Mouse (Mus musculus): ENCODE data around the gene Phlpp2.

The Phlpp2 gene

GRCm38 (mm10) chr8:109961693-109962367 lies 93.5 kb downstream of the Phlpp2 start, which contains the start of gene Marveld3:
Gene Marveld3, minus strand, starts transcription at chr8:109962203.
- in situ Hi-C loops (cut with MboI; ENCODE audit: low sequenced_read_pairs) = no loop called here

- in situ Hi-C loops (cut with MboI; ENCODE audit: low sequenced_read_pairs) = no loop called here
These were observed 94.6 kb downstream of the Phlpp2 start for GRCm38 (mm10) chr8:109962896-109963295.

DNA sequence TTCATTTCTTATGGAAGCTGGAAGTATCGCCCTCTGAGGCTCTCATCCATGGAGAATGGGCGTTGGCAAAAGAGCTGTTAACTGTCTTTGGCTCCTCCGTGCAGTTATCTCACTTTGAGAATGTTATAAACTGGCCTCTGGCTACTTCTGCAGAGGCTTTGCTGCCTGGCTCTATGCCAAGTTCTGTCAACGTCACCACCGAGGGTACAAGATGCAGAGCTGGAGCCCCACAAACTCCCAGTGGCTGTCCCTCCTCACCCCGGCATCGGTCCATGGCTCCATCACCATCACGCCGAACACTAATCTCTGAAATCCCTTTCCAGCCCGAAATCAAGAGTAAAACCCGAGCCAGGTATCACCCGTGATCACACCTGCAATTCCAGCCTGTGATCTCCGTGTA lies 95.1 kb downstream of the Phlpp2 start:
- in situ Hi-C loops (cut with MboI; ENCODE audit: low sequenced_read_pairs) = no loop called here

DNA sequence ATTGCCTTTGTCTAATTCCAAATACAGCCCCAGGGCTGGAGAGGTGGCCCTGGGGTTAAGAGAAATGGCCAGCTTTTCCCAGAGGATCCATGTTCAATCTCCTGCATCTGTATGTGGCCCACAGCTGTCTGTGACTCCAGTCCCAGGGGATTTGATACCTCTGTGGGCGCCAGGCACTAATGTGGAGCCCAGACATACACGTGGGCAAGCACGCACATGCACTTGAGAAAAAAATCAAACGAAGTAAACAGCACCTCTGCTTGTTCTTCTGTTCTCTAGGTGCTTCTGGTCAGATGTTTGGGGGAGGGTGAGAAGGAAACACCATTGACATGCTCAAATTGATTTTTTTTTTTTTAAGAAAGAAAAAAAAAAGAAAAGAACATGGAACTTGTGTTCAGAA lies 95.8 kb downstream of the Phlpp2 start:
- in situ Hi-C loops (cut with MboI; ENCODE audit: low sequenced_read_pairs) = no loop called here

- in situ Hi-C loops (cut with MboI; ENCODE audit: low sequenced_read_pairs) = no loop called here
These were observed 100.5 kb downstream of the Phlpp2 start for GRCm38 (mm10) chr8:109968837-109969236.

- in situ Hi-C loops (cut with MboI; ENCODE audit: low sequenced_read_pairs) = no loop called here
These were observed 102.0 kb downstream of the Phlpp2 start for GRCm38 (mm10) chr8:109970323-109970722.

GRCm38 (mm10) chr8:109972901-109973300 lies 104.6 kb downstream of the Phlpp2 start:
- in situ Hi-C loops (cut with MboI; ENCODE audit: low sequenced_read_pairs) = no loop called here

DNA sequence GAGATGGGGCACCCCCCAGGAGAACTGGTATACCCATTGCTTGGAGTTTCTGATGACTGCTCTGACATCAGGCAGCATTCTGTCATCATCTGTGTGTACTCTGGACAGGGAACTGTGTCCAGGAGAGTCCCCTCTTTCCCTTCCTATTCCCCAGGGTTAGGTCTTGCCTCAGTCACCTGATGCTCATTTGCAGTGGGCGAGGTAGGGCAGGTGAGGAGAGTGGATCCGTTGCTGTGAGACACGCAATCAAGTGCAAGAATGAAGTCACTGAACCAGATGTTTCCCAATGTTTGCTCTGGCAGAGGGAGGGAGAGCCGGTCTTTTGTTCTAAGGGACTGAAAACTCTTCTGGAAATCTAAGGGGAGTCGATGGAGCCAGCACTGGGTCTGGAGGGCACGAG lies 111.0 kb downstream of the Phlpp2 start:
- in situ Hi-C loops (cut with MboI; ENCODE audit: low sequenced_read_pairs) = no loop called here

DNA sequence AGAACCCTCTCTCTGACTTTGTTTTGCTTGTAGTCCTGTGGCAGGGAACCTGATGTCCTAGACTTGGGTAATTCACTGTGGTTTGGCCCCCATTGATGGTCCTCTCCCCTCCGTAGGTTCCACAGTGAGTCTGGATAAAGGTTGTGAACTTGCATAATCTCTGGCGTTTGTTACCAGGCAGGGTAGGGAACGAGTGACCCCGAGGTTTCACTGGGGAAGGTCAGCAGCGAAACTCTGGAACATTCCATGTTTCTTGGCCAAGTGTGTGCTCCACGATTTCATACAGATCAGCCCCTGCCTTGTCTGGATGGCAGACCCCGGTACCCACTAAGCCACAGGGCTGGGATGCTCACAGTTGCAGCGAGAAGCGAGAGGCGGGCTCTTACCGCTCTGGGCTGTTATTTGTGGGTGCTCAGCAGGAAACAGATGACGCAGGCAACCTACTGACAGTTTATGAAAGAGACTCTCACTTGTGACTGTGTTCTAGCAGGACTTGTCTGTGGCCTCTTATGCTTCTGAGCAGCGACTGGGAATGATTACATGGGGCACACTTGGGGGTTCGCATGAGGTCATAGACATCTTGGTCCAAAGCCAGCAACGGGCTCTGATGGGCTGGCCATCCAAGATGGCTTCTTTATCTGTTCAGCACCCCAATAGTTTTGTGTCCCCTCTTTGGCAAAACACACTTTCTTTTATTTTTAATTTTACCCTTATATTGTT lies 114.2 kb downstream of the Phlpp2 start:
- in situ Hi-C loops (cut with MboI; ENCODE audit: low sequenced_read_pairs) = no loop called here

- in situ Hi-C loops (cut with MboI; ENCODE audit: low sequenced_read_pairs) = no loop called here
These were observed 115.6 kb downstream of the Phlpp2 start for GRCm38 (mm10) chr8:109983944-109984343.

DNA sequence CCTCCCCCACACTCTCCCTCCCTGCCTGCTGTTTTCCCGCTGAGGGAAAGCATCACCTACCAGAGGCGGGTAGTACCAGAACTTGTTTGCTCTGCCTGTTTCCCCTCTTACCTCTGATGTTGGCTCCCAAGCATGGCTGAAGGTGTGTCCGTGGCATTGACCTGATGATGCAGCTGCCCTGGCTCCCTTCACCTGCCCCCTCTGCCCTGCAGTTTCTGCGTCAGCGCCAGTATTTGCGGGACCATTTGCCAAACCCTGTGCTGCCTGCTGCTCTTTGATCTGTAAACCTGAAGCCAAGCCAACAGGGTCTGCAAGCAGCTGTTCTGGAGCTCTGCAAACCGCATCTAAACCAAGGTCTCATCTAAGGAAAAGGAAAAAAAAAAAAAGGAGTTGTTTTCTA lies 118.0 kb downstream of the Phlpp2 start:
- in situ Hi-C loops (cut with MboI; ENCODE audit: low sequenced_read_pairs) = no loop called here

GRCm38 (mm10) chr8:109987776-109988175 lies 119.4 kb downstream of the Phlpp2 start:
- in situ Hi-C loops (cut with MboI; ENCODE audit: low sequenced_read_pairs) = no loop called here

GRCm38 (mm10) chr8:109989151-109989550 lies 120.8 kb downstream of the Phlpp2 start:
- in situ Hi-C loops (cut with MboI; ENCODE audit: low sequenced_read_pairs) = no loop called here

DNA sequence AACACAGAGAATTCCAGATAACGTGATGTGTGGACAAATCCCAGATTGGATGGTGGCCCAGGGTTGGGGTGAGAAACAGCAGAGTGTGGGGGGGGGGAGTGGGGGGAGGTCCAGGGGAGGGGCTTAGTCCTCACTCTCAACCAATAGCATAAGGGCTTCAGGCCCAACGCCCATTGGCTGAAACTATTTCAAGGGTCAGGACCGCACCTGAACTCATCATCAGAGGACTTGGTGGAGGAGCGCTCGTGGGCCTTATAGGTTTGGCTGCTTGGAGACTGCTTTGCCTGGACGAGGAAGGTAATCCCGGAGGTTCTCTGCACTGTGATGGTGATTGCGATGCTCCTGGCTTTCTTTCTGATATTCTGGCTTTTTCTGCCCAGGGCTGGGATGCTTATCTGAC lies 121.9 kb downstream of the Phlpp2 start, which contains the start of gene Tat:
Gene Tat, plus strand, starts transcription at position 214 of the 400 bp plus-strand sequence.
- in situ Hi-C loops (cut with MboI; ENCODE audit: low sequenced_read_pairs) = no loop called here

DNA sequence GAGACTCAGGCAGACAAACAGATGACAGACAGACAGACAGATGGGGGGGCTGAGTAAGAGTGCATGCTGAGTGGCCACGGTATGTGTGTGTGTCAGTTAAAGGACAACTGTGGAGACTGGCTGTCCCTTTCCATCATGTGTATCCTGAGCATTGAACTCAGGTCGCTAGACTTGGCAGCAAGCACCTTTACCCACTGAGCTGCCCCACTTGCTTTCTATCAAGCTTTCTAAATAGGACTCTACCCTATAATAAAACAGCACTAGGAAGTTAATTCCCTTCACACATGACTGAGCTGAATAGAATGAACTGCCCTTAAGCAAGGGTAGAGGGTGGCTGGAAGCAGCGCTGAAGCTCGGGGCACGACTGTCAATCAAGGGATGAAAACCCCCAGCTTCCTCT lies 123.8 kb downstream of the Phlpp2 start:
- in situ Hi-C loops (cut with MboI; ENCODE audit: low sequenced_read_pairs) = no loop called here

DNA sequence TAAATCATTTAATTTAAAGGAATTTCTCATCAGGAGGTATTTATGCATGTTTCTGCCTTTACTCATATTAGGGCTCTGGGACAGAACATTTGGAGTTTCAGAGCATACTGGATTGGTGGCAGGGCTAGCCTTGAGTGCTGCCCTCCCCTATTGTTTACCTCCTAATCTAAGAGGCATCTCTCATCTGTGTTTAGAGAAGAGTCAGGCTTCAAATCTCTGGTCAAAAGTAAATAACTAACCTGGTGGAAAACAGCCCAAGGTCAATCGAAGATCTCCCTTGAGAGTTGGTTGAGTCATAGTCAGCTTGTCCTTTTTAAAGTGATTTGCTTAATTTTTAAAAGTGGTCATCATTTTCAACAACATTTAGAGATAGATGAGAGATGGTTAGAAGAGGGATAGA lies 124.6 kb downstream of the Phlpp2 start:
- in situ Hi-C loops (cut with MboI; ENCODE audit: low sequenced_read_pairs) = no loop called here
